In genomic region chr13:51611500-51611899, GRCm38 (mm10) we compare ENCODE assay signal across 17 mouse cellular contexts. TPM values are rescaled to one million over a fixed set of nuclear protein-coding genes. Genes with fewer than 3 reads are reported as not detected.
A peak's percentile ranks its signal among the peaks of the same experiment; 100 is the strongest.
DNase-seq lines count a peak whose midpoint lies in the region; ATAC-seq and TF ChIP-seq lines count a peak whose summit lies in the region.
"Had no signal": no experiment of that assay in that cellular context is flagged by ENCODE, and none has a peak within 500 bp of the region (broad histone marks: within the 10 kb centered on the region; RNA-seq: fewer than 3 reads in every experiment).

No protein-coding gene starts in this region.

- no peak overlapping the region for H3K9ac ChIP-seq in heart, embryonic 11.5 days (ENCODE audit: low read depth, low read length)
- H3K9ac ChIP-seq in heart, adult 2 months (ENCODE audit: low read depth, low read length) = no peak overlapping the region
- H3K9ac ChIP-seq in lung, embryonic 14.5 days = no peak overlapping the region
- no peak overlapping the region for H3K9ac ChIP-seq in embryonic facial prominence, embryonic 12.5 days
- no peak overlapping the region for H3K9ac ChIP-seq in limb, embryonic 12.5 days (replicated peaks)
- H3K9ac ChIP-seq: neural tube, embryonic 12.5 days had no signal

- no peak overlapping the region for H3K27ac ChIP-seq in heart, embryonic 11.5 days (ENCODE audit: low read depth, low read length)
- no peak overlapping the region for H3K27ac ChIP-seq in heart, adult 2 months
- no peak overlapping the region; the same call in 1 of the 2 replicates for H3K27ac ChIP-seq in lung, embryonic 14.5 days (ENCODE audit: low read depth)
- no peak overlapping the region for H3K27ac ChIP-seq in embryonic facial prominence, embryonic 12.5 days
- 0 out of 2 replicates have a peak overlapping the region, but pooled peaks have one; percentile 42 for H3K27ac ChIP-seq in limb, embryonic 12.5 days
- H3K27ac ChIP-seq: neural tube, embryonic 12.5 days had no signal

- TF ChIP-seq EP300 in heart, adult 2 months (IDR thresholded peaks at IDR 0.05; ENCODE audit: insufficient read depth, low read depth, low read length) = no peak

- no peak for TF ChIP-seq POLR2A in heart, adult 2 months (IDR thresholded peaks at IDR 0.05; ENCODE audit: insufficient read depth, low read depth, low read length)

- no peak for DNase-seq in heart, adult 2 months
- DNase-seq in lung, embryonic 14.5 days = peak; percentile 28
- no peak for DNase-seq in lung, postnatal 14 days
- DNase-seq in gastrocnemius, postnatal 10 days = no peak
- DNase-seq in frontal cortex, postnatal 36 days (ENCODE audit: low spot score in 2 of 2) = no peak
- DNase-seq: B cell, adult 2 months; cerebellum, adult 9-10 months; gastrocnemius, postnatal 14 days; right cerebral cortex, adult 18-20 months; thymus, postnatal 14 days had no signal

- no peak for ATAC-seq in heart, embryonic 11.5 days (replicated peaks; ENCODE audit: insufficient number of reproducible peaks, low FRiP score, low TSS enrichment)
- ATAC-seq in lung, embryonic 14.5 days (ENCODE audit: insufficient read depth) = no peak
- no peak for ATAC-seq in embryonic facial prominence, embryonic 12.5 days (ENCODE audit: insufficient number of reproducible peaks, insufficient read depth, low FRiP score, low TSS enrichment)
- no peak for ATAC-seq in limb, embryonic 12.5 days (ENCODE audit: insufficient number of reproducible peaks, insufficient read depth, low FRiP score, low TSS enrichment, low read depth)

- intact Hi-C loops in heart, adult 2 months (cut with DNase I) = loop anchor here (10.0 kb wide), 1 partner anchor 187 kb away; no protein-coding TSS in a partner anchor

- H3K27me3 ChIP-seq in heart, embryonic 11.5 days (ENCODE audit: control insufficient read depth, insufficient read depth, low read length) = no peaks in the 10 kb centered on the region
- no peaks in the 10 kb centered on the region for H3K27me3 ChIP-seq in heart, adult 2 months (ENCODE audit: control insufficient read depth, insufficient read depth, low read length)
- no peaks in the 10 kb centered on the region for H3K27me3 ChIP-seq in lung, embryonic 14.5 days (ENCODE audit: insufficient read depth, low read length)
- H3K27me3 ChIP-seq in embryonic facial prominence, embryonic 12.5 days = no peaks in the 10 kb centered on the region
- no peaks in the 10 kb centered on the region for H3K27me3 ChIP-seq in limb, embryonic 12.5 days
- H3K27me3 ChIP-seq: neural tube, embryonic 12.5 days had no signal

- H3K9me3 ChIP-seq in heart, embryonic 11.5 days (replicated peaks; ENCODE audit: control insufficient read depth, low read length) = no peaks in the 10 kb centered on the region
- no peaks in the 10 kb centered on the region for H3K9me3 ChIP-seq in lung, embryonic 14.5 days (ENCODE audit: low read depth, low read length)
- H3K9me3 ChIP-seq in embryonic facial prominence, embryonic 12.5 days = no peaks in the 10 kb centered on the region
- H3K9me3 ChIP-seq in limb, embryonic 12.5 days = 0 out of 2 replicates have a peak, but pooled peaks cover 3% of the 10 kb centered on the region
- H3K9me3 ChIP-seq: G1E; neural tube, embryonic 12.5 days had no signal

- no peak overlapping the region for H3K4me3 ChIP-seq in heart, embryonic 11.5 days (ENCODE audit: low read depth, low read length)
- no peak overlapping the region for H3K4me3 ChIP-seq in heart, adult 2 months
- H3K4me3 ChIP-seq in lung, embryonic 14.5 days (ENCODE audit: low read depth, low read length) = no peak overlapping the region
- no peak overlapping the region for H3K4me3 ChIP-seq in embryonic facial prominence, embryonic 12.5 days
- H3K4me3 ChIP-seq in limb, embryonic 12.5 days (replicated peaks) = no peak overlapping the region
- H3K4me3 ChIP-seq: neural tube, embryonic 12.5 days had no signal

- H3K4me1 ChIP-seq in heart, embryonic 11.5 days (ENCODE audit: control insufficient read depth, insufficient read depth, low read length) = no peaks in the 10 kb centered on the region
- no peaks in the 10 kb centered on the region; the same call in 1 of the 2 replicates for H3K4me1 ChIP-seq in heart, adult 2 months (ENCODE audit: control insufficient read depth, insufficient read depth, low read length)
- 0 out of 2 replicates have a peak, but pooled peaks cover 3% of the 10 kb centered on the region for H3K4me1 ChIP-seq in lung, embryonic 14.5 days (ENCODE audit: insufficient read depth)
- peaks cover 11% of the 10 kb centered on the region; the same call in 1 of the 2 replicates for H3K4me1 ChIP-seq in embryonic facial prominence, embryonic 12.5 days
- H3K4me1 ChIP-seq in limb, embryonic 12.5 days (replicated peaks) = peaks cover 22% of the 10 kb centered on the region

- WGBS in heart, embryonic 11.5 days (ENCODE audit: insufficient replicate concordance) = 61% methylated on average over 5 of the region's 5 CpGs
- WGBS in heart, adult 2 months = 59% methylated on average over 5 of the region's 5 CpGs
- WGBS in lung, embryonic 14.5 days = 41% methylated on average over 5 of the region's 5 CpGs
- WGBS in embryonic facial prominence, embryonic 12.5 days = 48% methylated on average over 5 of the region's 5 CpGs
- 37% methylated on average over 5 of the region's 5 CpGs for WGBS in limb, embryonic 12.5 days

- no peak for TF ChIP-seq CTCF in heart, adult 2 months (IDR thresholded peaks at IDR 0.05)
- no peak for TF ChIP-seq CTCF in lung, embryonic 14.5 days (IDR thresholded peaks at IDR 0.05; ENCODE audit: low read depth)

- no peaks in the 10 kb centered on the region for H3K36me3 ChIP-seq in heart, embryonic 11.5 days (ENCODE audit: control insufficient read depth, insufficient read depth, low read length)
- no peaks in the 10 kb centered on the region for H3K36me3 ChIP-seq in heart, adult 2 months (ENCODE audit: control insufficient read depth, insufficient read depth, low read length)
- no peaks in the 10 kb centered on the region for H3K36me3 ChIP-seq in lung, embryonic 14.5 days (ENCODE audit: insufficient read depth)
- H3K36me3 ChIP-seq in embryonic facial prominence, embryonic 12.5 days = no peaks in the 10 kb centered on the region
- no peaks in the 10 kb centered on the region for H3K36me3 ChIP-seq in limb, embryonic 12.5 days
- H3K36me3 ChIP-seq: G1E; neural tube, embryonic 12.5 days had no signal

- no peaks in the 10 kb centered on the region for H3K79me2 ChIP-seq in heart, adult 2 months (replicated peaks; ENCODE audit: control insufficient read depth, insufficient read depth, low read length)

- peak overlapping the region; percentile 39; the same call in 1 of the 2 replicates for H3K4me2 ChIP-seq in heart, embryonic 11.5 days
- H3K4me2 ChIP-seq in lung, embryonic 14.5 days = peak overlapping the region; percentile 37
- peak overlapping the region; percentile 26; the same call in 1 of the 2 replicates for H3K4me2 ChIP-seq in embryonic facial prominence, embryonic 12.5 days (replicated peaks)
- peak overlapping the region; percentile 45 for H3K4me2 ChIP-seq in limb, embryonic 12.5 days
- H3K4me2 ChIP-seq: liver, embryonic 11.5 days; neural tube, embryonic 12.5 days had no signal

RNA-seq across cellular contexts. Expression of gene Cks2, which starts 33.5 kb away (rescaled TPM):
- 295 and 306 TPM in 2 replicates for polyA plus RNA-seq in heart, embryonic 11.5 days (2014; fragmentation: Nextera tagmentation; extraction: Ambion mirVana)
- 1 to 10 TPM in 1 of 2 experiments, under 1 TPM in 1; 0.50 to 1.2 TPM for total RNA-seq in heart, adult 2 months (2021)
- 1.5 and 1.6 TPM in 2 replicates for polyA plus RNA-seq in heart, adult 2 months (2012; rRNA removed)
- 426 and 436 TPM in 2 replicates for polyA plus RNA-seq in lung, embryonic 14.5 days (2014; fragmentation: Nextera tagmentation; extraction: Ambion mirVana)
- 283 and 304 TPM in 2 replicates for polyA plus RNA-seq in embryonic facial prominence, embryonic 12.5 days (2016; fragmentation: Nextera tagmentation; extraction: Ambion mirVana)
- 351 and 364 TPM in 2 replicates for polyA plus RNA-seq in limb, embryonic 12.5 days (2016; fragmentation: Nextera tagmentation; extraction: Ambion mirVana)
- total RNA-seq in gastrocnemius, postnatal 10 days (2021) = 10 to 100 TPM; 14.5 to 17.7 TPM

RNA-seq across cellular contexts. Expression of gene Secisbp2, which starts 40.0 kb away (rescaled TPM):
- 21.9 and 22.8 TPM in 2 replicates for polyA plus RNA-seq in heart, embryonic 11.5 days (2014; fragmentation: Nextera tagmentation; extraction: Ambion mirVana)
- 10 to 100 TPM; 11.1 to 11.5 TPM for total RNA-seq in heart, adult 2 months (2021)
- 15.3 and 20.6 TPM in 2 replicates for polyA plus RNA-seq in heart, adult 2 months (2012; rRNA removed)
- polyA plus RNA-seq in lung, embryonic 14.5 days (2014; fragmentation: Nextera tagmentation; extraction: Ambion mirVana) = 26.1 and 31.3 TPM in 2 replicates
- polyA plus RNA-seq in embryonic facial prominence, embryonic 12.5 days (2016; fragmentation: Nextera tagmentation; extraction: Ambion mirVana) = 25.2 and 30.9 TPM in 2 replicates
- 26.5 and 29.4 TPM in 2 replicates for polyA plus RNA-seq in limb, embryonic 12.5 days (2016; fragmentation: Nextera tagmentation; extraction: Ambion mirVana)
- 10 to 100 TPM in 1 of 2 experiments, 1 to 10 TPM in 1; 9.8 to 14.0 TPM for total RNA-seq in gastrocnemius, postnatal 10 days (2021)

RNA-seq across cellular contexts. Expression of gene Shc3, which starts 42.3 kb away (rescaled TPM):
- polyA plus RNA-seq in heart, embryonic 11.5 days (2014; fragmentation: Nextera tagmentation; extraction: Ambion mirVana) = 0.21 and 0.31 TPM in 2 replicates
- 1 to 10 TPM in 1 of 2 experiments, under 1 TPM in 1; 0.91 to 2.1 TPM for total RNA-seq in heart, adult 2 months (2021)
- polyA plus RNA-seq in heart, adult 2 months (2012; rRNA removed) = 0.80 and 1.2 TPM in 2 replicates
- polyA plus RNA-seq in lung, embryonic 14.5 days (2014; fragmentation: Nextera tagmentation; extraction: Ambion mirVana) = not detected in 2 replicates
- 1.7 and 2.5 TPM in 2 replicates for polyA plus RNA-seq in embryonic facial prominence, embryonic 12.5 days (2016; fragmentation: Nextera tagmentation; extraction: Ambion mirVana)
- 0.31 and 0.63 TPM in 2 replicates for polyA plus RNA-seq in limb, embryonic 12.5 days (2016; fragmentation: Nextera tagmentation; extraction: Ambion mirVana)
- total RNA-seq in gastrocnemius, postnatal 10 days (2021) = 1 to 10 TPM; 3.0 to 4.1 TPM
- total RNA-seq: megakaryocyte, adult 5-6 weeks had no signal
- polyA plus RNA-seq: G1E; liver, embryonic 11.5 days had no signal

Comparison
In these comparisons a context has a peak if more than half of its experiments do, and no peak if none do; other contexts are left out.
1. RNA of gene Cks2, which starts 33.5 kb away (polyA plus RNA-seq): 426 to 436 TPM in lung, embryonic 14.5 days, 351 to 364 TPM in limb, embryonic 12.5 days, 295 to 306 TPM in heart, embryonic 11.5 days and 283 to 304 TPM in embryonic facial prominence, embryonic 12.5 days; 1.5 to 1.6 TPM in heart, adult 2 months; every median in the first group is over 100 times any median in the second.
2. Peak in every context shown above with its lines, with median percentiles within 50 percentile points of each other: H3K4me2 ChIP-seq.